Mouse (Mus musculus) layer of hippocampus, postnatal 14 days (tissue): ENCODE measurements at regions not wholly inside any gene's neighbourhood (a gene's known extent, or its start where the extent isn't known, plus 50 kb on each side); places are given as distances from the start of the nearest gene placed in this dataset.

Experiments used
- DNase-seq, 2 experiments: peaks; one replicate each; pipeline ENCODE4 v3.0.0; 2021 to 2022; ENCODE audit warnings: low spot score in 2 of 2, mixed read lengths in 1 of 2

DNA sequence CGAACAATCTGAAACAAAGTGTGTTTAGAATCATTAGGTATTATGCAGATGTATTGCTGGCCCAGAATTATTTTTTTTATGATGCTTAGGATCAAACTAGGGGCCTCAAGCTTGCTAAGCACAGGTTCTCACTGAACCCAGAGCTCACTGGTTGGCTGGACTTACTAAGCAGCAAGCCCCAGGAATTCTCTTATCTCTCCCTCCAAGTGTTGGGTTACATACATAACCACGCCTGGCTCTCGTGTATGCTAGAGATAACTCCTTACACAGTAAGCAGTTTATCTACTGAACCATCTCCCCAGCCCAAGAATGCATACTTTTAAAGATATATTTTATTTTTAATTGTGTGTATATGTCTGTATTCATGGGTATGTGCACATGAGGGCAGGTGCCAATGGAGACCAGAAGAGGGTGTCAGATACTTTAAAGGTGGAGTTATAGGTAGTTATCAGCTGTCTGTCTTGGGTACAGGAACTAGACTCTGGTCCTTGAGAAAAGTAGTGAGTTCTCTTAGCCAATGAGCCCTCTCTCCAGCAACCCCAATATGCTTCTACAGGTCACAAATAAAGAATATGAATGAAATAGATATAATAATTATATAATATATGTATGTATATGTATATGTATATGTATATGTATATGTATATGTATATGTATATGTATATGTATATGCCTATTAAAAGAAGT lies 86.0 kb upstream of the Xpo1 start:
- no peak for DNase-seq

DNA sequence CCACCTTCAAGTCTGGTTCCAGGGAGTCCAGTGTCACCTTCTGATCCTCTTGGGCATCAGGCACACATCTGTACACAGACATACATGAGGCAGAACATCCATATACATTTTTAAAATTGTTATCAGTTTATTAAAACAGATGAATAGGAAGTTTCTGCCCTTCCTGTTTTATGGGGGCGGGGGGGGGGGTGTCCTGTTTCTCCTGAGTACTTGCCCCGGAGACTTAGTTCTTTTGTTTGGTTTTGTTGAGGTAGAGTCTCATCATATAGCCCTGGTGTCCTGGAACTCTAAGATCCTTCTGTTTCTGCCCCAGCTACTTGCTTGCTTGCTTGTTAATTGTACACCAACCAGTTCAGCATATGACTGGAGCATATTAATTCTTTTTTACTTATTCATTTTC lies 85.0 kb upstream of the Xpo1 start:
- no peak for DNase-seq

DNA sequence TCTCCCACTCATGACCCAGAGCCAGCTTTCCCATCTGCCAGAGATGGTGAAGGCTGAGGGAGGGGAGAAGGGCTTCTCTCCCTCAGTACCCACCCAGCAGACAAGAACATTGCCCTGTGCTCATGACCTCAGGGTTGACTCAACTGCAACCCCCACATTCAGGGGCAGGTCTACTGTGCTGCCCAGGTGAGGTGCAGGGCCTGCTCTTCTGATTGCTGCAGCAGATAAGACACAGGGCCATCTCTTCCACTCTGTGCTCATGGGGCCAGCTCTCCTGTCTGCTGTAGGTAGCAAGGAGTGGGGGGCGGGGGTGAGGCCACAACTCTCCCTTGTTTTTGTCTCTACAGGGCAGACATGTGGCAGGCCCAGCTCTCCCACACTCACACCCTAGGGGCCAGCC lies 84.1 kb upstream of the Xpo1 start:
- no peak for DNase-seq

DNA sequence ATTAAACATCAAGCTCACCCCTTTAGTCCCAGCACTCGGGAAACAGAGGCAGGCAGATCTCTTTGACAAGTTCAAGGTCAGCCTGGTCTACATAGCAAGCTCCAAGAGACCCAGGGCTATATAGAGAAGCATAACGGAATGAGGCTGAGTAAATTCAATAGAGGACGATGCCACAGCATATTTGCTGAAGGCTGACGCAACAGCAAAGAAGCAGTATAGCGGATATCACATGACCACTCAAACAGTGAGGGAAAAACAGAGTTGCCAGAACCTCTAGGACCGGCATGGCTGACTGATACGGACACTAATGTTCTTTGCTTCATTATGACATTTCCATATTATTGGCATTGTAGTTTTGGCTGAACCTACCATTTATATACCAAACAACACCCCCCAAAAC lies 74.2 kb upstream of the Xpo1 start:
- DNase-seq = no peak

DNA sequence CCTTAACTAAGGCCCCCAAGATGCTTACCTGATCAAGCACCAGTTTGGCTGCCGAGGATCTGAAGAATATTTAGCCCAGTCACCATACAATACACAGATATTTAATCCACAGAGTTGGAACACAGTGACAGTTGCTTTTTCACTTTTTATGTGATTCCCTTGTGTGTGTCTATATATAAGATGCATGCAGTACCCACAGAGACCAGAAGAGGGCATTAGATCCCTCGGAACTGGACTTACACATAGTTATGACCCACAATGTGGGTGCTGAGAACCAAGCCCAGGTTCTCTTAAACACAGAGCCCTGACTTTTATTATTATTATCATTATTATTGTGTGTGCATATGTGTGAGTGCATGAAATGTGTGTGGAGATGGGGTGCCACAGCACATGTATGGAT lies 70.6 kb upstream of the Xpo1 start:
- DNase-seq = no peak

DNA sequence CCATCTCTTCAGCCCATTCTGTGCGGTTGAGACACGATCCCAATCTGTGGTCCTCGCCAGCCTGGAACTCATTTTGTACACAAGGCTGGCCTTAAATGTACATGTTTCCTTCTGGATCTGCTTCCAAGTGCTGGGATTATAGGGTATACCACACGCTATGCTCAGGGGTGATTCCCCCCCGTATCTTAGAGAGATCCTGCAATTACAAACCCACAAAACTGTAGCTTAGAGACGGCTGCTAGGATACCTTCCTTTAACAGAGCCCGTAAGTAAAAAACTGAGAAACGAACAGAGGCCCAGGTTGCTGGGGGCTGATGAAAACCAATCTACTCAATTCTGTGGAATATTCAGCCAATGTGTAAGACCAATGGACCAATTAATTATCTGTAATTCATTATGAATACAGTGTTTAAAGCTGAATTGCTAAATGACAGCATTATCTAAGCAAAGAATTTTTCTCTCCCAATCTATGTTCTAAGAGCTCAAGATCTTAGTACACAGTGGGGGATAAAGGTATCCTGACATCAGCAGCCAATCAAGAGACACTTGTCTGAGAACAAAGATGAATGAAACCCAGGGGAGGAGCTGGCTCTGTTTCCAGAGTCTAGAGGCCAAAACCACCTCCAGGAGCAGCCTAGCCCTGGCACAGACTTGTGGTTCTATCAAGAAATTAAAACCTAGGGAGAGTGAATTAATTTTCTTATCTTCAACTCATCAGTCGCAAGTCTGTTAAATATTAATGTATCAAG lies 54.0 kb upstream of the Xpo1 start:
- peak; percentile 4 to 12 for DNase-seq

DNA sequence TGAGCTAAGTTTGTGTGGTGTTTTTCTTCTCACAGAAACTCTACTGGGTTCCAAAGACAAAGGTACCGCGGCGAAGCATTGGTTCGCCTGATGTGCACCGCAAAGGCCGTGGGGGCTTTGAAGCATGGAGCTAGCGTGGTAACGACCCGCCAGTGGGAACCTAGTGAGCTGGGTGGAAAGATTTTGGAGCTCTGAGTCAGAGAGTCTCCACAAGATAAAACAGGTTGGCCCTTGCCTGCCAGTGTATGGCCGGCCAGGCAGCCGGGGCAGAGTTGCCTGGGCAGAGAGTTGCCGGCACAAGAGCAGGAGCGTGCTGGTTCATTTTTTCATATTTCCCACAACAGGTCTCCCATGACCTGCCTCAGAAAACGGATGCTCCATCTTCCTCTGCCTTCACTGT lies 52.3 kb upstream of the Xpo1 start:
- no peak for DNase-seq

DNA sequence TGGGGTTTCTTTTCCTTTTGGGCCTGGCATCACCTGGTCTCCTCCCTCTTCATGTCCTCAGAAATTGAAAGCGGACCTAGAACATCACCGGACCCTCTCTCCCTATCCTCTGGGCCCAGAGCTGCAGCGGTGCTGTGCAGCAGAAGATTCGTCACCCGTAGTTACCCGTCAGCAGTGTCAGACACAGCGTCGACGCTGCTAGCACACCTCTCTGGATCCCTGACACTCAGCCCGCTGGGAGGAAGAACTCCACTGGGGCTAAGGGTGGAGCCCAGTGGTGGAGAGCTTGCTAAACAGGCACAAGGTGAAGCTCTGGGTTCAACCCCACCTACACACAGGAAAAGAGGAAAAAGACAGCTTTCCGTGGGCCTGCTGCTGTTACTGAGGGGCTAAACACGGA lies 51.8 kb upstream of the Xpo1 start:
- no peak for DNase-seq
